Mouse (Mus musculus) neutrophil, adult 65 days (primary cell): ENCODE results near the gene Aspn. TPM values are rescaled to one million over a fixed set of nuclear protein-coding genes. Genes with fewer than 3 reads are reported as not detected.

Source experiments
- total RNA-seq: library from RNA; stranded (reverse); gene quantifications from 2 replicates; pipeline ENCODE4 v1.2.4, GENCODE M21; 2023

Gene Aspn
- total RNA-seq, result not detected in 2 replicates

GRCm38 (mm10) chr13:49544279-49544678, at the start of gene Aspn:
Gene Aspn, plus strand, starts transcription at chr13:49544443.

DNA sequence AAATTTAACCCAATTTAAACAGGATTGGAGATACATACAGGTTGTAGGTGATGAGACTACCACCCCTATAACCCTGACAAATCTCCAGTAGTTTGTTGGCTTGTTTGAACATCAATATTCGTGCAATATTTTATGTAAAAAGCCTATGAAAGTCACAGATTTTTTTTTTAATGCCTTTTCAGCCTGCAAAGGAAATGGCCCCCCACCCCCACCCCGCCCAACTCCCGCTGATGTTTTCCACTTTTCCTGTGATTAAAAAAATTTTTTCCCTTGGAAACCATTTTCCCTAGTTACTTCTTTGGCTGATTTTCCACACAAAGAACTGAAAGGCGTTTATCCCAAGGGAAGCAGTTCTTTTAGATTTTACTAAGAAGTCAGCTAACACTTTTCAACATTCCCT, 39.7 kb upstream of the Aspn start, which contains the start of gene Ecm2:
TSS of gene Ecm2 (plus strand) at position 301 of the 400 bp plus-strand sequence.

DNA sequence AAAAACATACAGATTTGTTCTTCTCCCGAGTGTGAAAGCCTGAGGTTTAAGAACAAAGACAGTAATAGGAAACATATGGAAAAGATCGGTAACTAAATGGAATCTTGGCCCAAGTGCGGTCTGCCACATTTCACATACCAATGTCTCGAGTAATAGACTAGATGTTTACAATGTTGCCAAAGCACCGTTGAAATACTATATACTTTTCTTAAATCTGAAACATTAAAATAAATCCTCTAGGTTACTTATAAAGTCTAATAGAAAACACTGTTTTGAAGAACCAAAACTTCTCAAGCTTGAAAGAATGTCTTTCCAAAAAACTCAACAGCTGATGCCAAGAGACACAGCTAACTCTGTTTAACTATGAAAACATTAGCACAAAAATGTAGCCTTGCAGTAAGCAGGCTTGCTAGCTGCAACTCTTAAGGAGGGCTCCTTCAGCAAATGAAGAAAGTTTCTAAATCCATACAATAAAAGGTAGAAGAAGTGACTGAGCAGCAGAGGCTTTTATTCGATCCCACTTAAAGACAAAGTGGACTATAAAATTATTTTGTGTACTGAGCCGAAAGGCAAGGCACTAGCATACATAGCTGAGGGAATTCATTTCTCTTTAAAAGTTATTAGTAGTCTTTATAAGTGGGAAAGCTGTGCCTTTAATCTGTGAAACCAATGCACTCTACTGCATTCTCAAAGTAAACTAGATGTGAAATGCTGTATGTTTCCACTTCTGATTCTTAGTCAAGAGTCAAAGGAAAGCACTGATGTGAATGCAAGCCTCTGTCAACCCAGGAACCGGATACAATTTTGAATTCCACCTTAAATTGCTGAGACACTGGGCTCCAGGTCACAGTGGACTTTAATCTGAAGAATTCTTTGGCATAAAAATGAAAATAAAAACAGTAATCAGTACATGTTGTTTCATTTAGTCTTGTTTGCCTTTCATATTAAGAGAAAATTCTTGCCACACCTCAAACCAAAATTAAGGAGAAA, 37.6 kb downstream of the Aspn start, which contains the start of gene Omd:
TSS of gene Omd (plus strand) at position 922 of the 990 bp plus-strand sequence.

DNA sequence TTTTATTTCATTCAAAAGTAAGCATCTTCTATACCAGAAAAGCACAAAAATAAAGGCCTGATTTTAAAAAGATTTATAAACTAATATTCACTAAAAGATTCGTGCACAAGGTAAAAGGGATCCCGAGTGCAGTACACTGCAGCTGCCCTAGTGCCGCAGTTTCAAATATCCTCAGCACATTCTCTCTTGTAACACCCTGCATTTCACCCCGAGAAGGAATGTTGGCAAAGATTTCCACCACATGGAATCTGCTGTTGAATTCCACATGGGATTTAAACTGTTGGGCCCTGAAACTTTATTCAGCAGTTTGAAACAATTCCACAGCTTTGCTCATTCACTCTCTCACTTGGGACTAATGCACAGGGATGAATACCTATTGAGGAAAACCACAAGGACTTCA, 63.5 kb downstream of the Aspn start, which contains the start of gene Ogn:
TSS of gene Ogn (plus strand) at position 333 of the 400 bp plus-strand sequence.

Other genes with a start within 250 kb of the Aspn start
- 132 and 183 TPM in 2 replicates for gene Fgd3, start 224.1 kb upstream of the Aspn start, total RNA-seq
- gene Bicd2, start 202.9 kb upstream of the Aspn start, total RNA-seq, result 13.4 and 14.7 TPM in 2 replicates
- gene Ippk, start 123.2 kb upstream of the Aspn start, total RNA-seq, result 5.0 and 6.0 TPM in 2 replicates
- 0.60 and 0.70 TPM in 2 replicates for gene Tes3-ps, start 51.1 kb upstream of the Aspn start, total RNA-seq
- not detected in 2 replicates for gene Ecm2, start 39.6 kb upstream of the Aspn start, total RNA-seq
- gene Omd, start 38.0 kb downstream of the Aspn start, total RNA-seq, result 0.28 TPM in 1 of 2 replicates, not detected in the other
- 0.20 and 0.22 TPM in 2 replicates for gene Ogn, start 63.6 kb downstream of the Aspn start, total RNA-seq
- gene Cenpp, start 108.3 kb downstream of the Aspn start, total RNA-seq, result 4.9 and 6.8 TPM in 2 replicates
- 6.0 and 6.2 TPM in 2 replicates for gene Nol8, start 108.6 kb downstream of the Aspn start, total RNA-seq
- gene Iars, start 137.7 kb downstream of the Aspn start, total RNA-seq, result 24.4 and 34.8 TPM in 2 replicates